In genomic region chr17:87872286-87872685, GRCm38 (mm10) we compare ENCODE assay signal across 15 mouse cellular contexts. TPM values are rescaled to one million over a fixed set of nuclear protein-coding genes. Genes with fewer than 3 reads are reported as not detected.
DNase-seq lines count a peak whose midpoint lies in the region; ATAC-seq lines count a peak whose summit lies in the region.
"Had no signal": no experiment of that assay in that cellular context is flagged by ENCODE, and none has a peak within 500 bp of the region (broad histone marks: within the 10 kb centered on the region; RNA-seq: fewer than 3 reads in every experiment).

No protein-coding gene starts in this region.

- H3K36me3 ChIP-seq in forebrain, embryonic 11.5 days (ENCODE audit: control insufficient read depth, insufficient read depth, low read length) = no peaks in the 10 kb centered on the region
- H3K36me3 ChIP-seq in forebrain, embryonic 10.5 days (replicated peaks) = no peaks in the 10 kb centered on the region
- H3K36me3 ChIP-seq in limb, embryonic 11.5 days (ENCODE audit: control insufficient read depth, insufficient read depth, low read length) = no peaks in the 10 kb centered on the region
- H3K36me3 ChIP-seq in kidney, embryonic 14.5 days (ENCODE audit: control insufficient read depth, insufficient read depth, low read length) = no peaks in the 10 kb centered on the region
- H3K36me3 ChIP-seq: heart, embryonic 13.5 days; intestine, embryonic 15.5 days had no signal

- H3K27me3 ChIP-seq in forebrain, embryonic 11.5 days (ENCODE audit: control insufficient read depth, insufficient read depth, low read length) = no peaks in the 10 kb centered on the region; the same call in 1 of the 2 replicates
- peaks cover 35% of the 10 kb centered on the region for H3K27me3 ChIP-seq in forebrain, embryonic 10.5 days (ENCODE audit: poor library complexity, severe bottlenecking)
- H3K27me3 ChIP-seq in limb, embryonic 11.5 days (ENCODE audit: control insufficient read depth, insufficient read depth, low read length) = no peaks in the 10 kb centered on the region
- no peaks in the 10 kb centered on the region for H3K27me3 ChIP-seq in kidney, embryonic 14.5 days (ENCODE audit: control insufficient read depth, insufficient read depth, low read length)
- H3K27me3 ChIP-seq: intestine, embryonic 15.5 days had no signal

- WGBS in forebrain, embryonic 11.5 days = 27% methylated on average over 4 of the region's 4 CpGs
- WGBS in forebrain, embryonic 10.5 days = 25% methylated on average over 4 of the region's 4 CpGs
- 52% methylated on average over 4 of the region's 4 CpGs for WGBS in limb, embryonic 11.5 days
- WGBS in kidney, embryonic 14.5 days = 56% methylated on average over 4 of the region's 4 CpGs

- no peaks in the 10 kb centered on the region for H3K9me3 ChIP-seq in forebrain, embryonic 11.5 days (ENCODE audit: control insufficient read depth, low read length)
- H3K9me3 ChIP-seq in forebrain, embryonic 10.5 days = no peaks in the 10 kb centered on the region
- H3K9me3 ChIP-seq in limb, embryonic 11.5 days (ENCODE audit: control insufficient read depth, low read length) = no peaks in the 10 kb centered on the region
- no peaks in the 10 kb centered on the region for H3K9me3 ChIP-seq in kidney, embryonic 14.5 days (ENCODE audit: control insufficient read depth, low read length)
- H3K9me3 ChIP-seq: heart, embryonic 13.5 days; intestine, embryonic 15.5 days had no signal

- peak; percentile 45 for DNase-seq in forebrain, embryonic 11.5 days (ENCODE audit: low spot score)
- DNase-seq in forebrain, embryonic 10.5 days (ENCODE audit: extremely low spot score, low spot score) = no peak
- DNase-seq in urinary bladder, adult 2 months (ENCODE audit: low spot score) = peak; percentile 11
- no peak for DNase-seq in urinary bladder, postnatal 4 days (ENCODE audit: low spot score in 2 of 2)
- peak; percentile 18 for DNase-seq in limb, embryonic 11.5 days (ENCODE audit: low spot score)
- DNase-seq in layer of hippocampus, postnatal 36 days = no peak
- DNase-seq in gastrocnemius, adult 18-20 months (ENCODE audit: low spot score) = no peak
- DNase-seq: lung, embryonic 14.5 days; thymus, postnatal 4 days had no signal

- no peak for ATAC-seq in forebrain, embryonic 11.5 days (replicated peaks; ENCODE audit: low FRiP score)
- no peak for ATAC-seq in limb, embryonic 11.5 days (ENCODE audit: insufficient number of reproducible peaks, low FRiP score, low TSS enrichment, low read depth)
- ATAC-seq in kidney, embryonic 14.5 days (ENCODE audit: low FRiP score, low TSS enrichment) = no peak
- ATAC-seq: intestine, embryonic 15.5 days had no signal

- no peak overlapping the region for H3K27ac ChIP-seq in forebrain, embryonic 11.5 days (ENCODE audit: low read depth, low read length)
- no peak overlapping the region for H3K27ac ChIP-seq in forebrain, embryonic 10.5 days
- no peak overlapping the region for H3K27ac ChIP-seq in limb, embryonic 11.5 days (replicated peaks; ENCODE audit: low read depth, low read length)
- H3K27ac ChIP-seq in kidney, embryonic 14.5 days (ENCODE audit: low read depth, low read length) = no peak overlapping the region
- H3K27ac ChIP-seq: heart, embryonic 13.5 days; intestine, embryonic 15.5 days had no signal

- no peak overlapping the region for H3K4me2 ChIP-seq in forebrain, embryonic 11.5 days (ENCODE audit: low read depth, low read length, severe bottlenecking)
- H3K4me2 ChIP-seq in limb, embryonic 11.5 days (ENCODE audit: low read depth, severe bottlenecking) = no peak overlapping the region
- H3K4me2 ChIP-seq in kidney, embryonic 14.5 days (replicated peaks; ENCODE audit: low read depth, low read length) = no peak overlapping the region
- H3K4me2 ChIP-seq: heart, embryonic 13.5 days; intestine, embryonic 15.5 days; lung, embryonic 14.5 days had no signal

- peaks cover 4% of the 10 kb centered on the region; the same call in 1 of the 2 replicates for H3K4me1 ChIP-seq in forebrain, embryonic 11.5 days (replicated peaks; ENCODE audit: control insufficient read depth, insufficient read depth, low read length)
- peaks cover 20% of the 10 kb centered on the region for H3K4me1 ChIP-seq in forebrain, embryonic 10.5 days
- H3K4me1 ChIP-seq in limb, embryonic 11.5 days (ENCODE audit: control insufficient read depth, insufficient read depth, low read length) = no peaks in the 10 kb centered on the region
- H3K4me1 ChIP-seq in kidney, embryonic 14.5 days (ENCODE audit: control insufficient read depth, insufficient read depth, low read length) = no peaks in the 10 kb centered on the region; the same call in 1 of the 2 replicates
- H3K4me1 ChIP-seq: intestine, embryonic 15.5 days had no signal

- no peak overlapping the region for H3K9ac ChIP-seq in forebrain, embryonic 11.5 days (ENCODE audit: low read length)
- H3K9ac ChIP-seq in limb, embryonic 11.5 days (ENCODE audit: low read length) = no peak overlapping the region
- no peak overlapping the region for H3K9ac ChIP-seq in kidney, embryonic 14.5 days (ENCODE audit: low read depth, low read length)
- H3K9ac ChIP-seq: heart, embryonic 13.5 days; intestine, embryonic 15.5 days; lung, embryonic 14.5 days had no signal

- no peak overlapping the region for H3K4me3 ChIP-seq in forebrain, embryonic 11.5 days (ENCODE audit: low read depth, low read length)
- H3K4me3 ChIP-seq in forebrain, embryonic 10.5 days = no peak overlapping the region
- no peak overlapping the region for H3K4me3 ChIP-seq in limb, embryonic 11.5 days (ENCODE audit: low read depth, low read length)
- H3K4me3 ChIP-seq in kidney, embryonic 14.5 days (ENCODE audit: low read length) = no peak overlapping the region
- H3K4me3 ChIP-seq: heart, embryonic 13.5 days; intestine, embryonic 15.5 days had no signal

RNA-seq across cellular contexts. Expression of gene Rpl36-ps4, which starts 48.5 kb away (rescaled TPM):
- polyA plus RNA-seq in forebrain, embryonic 11.5 days (2014; fragmentation: Nextera tagmentation; extraction: Ambion mirVana) = not detected in 2 replicates
- not detected in 2 replicates for polyA plus RNA-seq in forebrain, embryonic 10.5 days (2016; fragmentation: Nextera tagmentation; extraction: Ambion mirVana)
- not detected in 2 replicates for polyA plus RNA-seq in urinary bladder, adult 2 months (2012; rRNA removed)
- polyA plus RNA-seq in limb, embryonic 11.5 days (2014; fragmentation: Nextera tagmentation; extraction: Ambion mirVana) = not detected in 2 replicates
- not detected for total RNA-seq in layer of hippocampus, postnatal 36 days (2021)
- total RNA-seq in gastrocnemius, adult 18-20 months (2021) = not detected
- not detected in 2 replicates for polyA plus RNA-seq in kidney, embryonic 14.5 days (2014; fragmentation: Nextera tagmentation; extraction: Ambion mirVana)
- total RNA-seq: layer of hippocampus, adult 18-20 months; left cerebral cortex, postnatal 25 days had no signal
- polyA plus RNA-seq: embryonic facial prominence, embryonic 11.5 days; heart, embryonic 13.5 days; intestine, embryonic 15.5 days; lung, embryonic 14.5 days had no signal

Comparison
In these comparisons a context has a peak if more than half of its experiments do, and no peak if none do; other contexts are left out.
1. DNase-seq: peak in forebrain, embryonic 11.5 days (single experiment), urinary bladder, adult 2 months (single experiment) and limb, embryonic 11.5 days (single experiment); none in forebrain, embryonic 10.5 days (single experiment), urinary bladder, postnatal 4 days (0 of 2), layer of hippocampus, postnatal 36 days (0 of 2) and gastrocnemius, adult 18-20 months (single experiment).